Mouse (Mus musculus): ENCODE data around the gene Hdlbp.

- TF ChIP-seq TAL1 (IDR thresholded peaks at IDR 0.05; ENCODE audit: low read length) (no peak), GATA1 (IDR thresholded peaks at IDR 0.05; ENCODE audit: low read length) (no peak)
These were observed 13.5 kb downstream of the Hdlbp start for GRCm38 (mm10) chr1:93465066-93465465.
